Mouse (Mus musculus): ENCODE data around the gene Unkl. TPM values are rescaled to one million over a fixed set of nuclear protein-coding genes. Genes with fewer than 3 reads are reported as not detected.
"Not testable (repeated sequence)": the region's sequence is repeated elsewhere in the genome, so short reads cannot be mapped to it uniquely, and the experiment has no call there.

Unkl gene
- total RNA-seq, 2 experiments from 2014 or later = 8.5 to 10.4 TPM

GRCm38 (mm10) chr17:25219492-25220295, 31.5 kb downstream of the Unkl start:
- DNase-seq = no peak

DNA sequence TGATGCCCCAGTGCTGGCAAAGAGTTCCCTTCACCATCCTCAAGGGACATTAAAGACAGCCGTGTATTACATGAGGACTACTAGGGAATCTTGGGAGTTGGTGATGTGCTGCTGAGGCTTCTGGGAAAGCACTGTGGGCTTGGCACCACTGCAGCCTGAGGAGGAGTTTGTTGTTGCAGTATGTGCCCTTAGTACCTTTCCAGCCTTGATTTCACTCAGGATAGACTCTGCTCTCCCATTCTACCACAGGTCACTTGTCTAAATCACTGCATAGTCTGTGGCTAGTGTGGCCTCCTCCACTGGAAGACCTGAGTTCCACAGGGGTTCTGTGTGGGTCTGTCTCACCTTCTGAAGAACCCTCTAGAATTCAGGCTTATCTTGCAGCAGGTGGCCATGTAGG, 32.5 kb downstream of the Unkl start:
- no peak for DNase-seq

DNA sequence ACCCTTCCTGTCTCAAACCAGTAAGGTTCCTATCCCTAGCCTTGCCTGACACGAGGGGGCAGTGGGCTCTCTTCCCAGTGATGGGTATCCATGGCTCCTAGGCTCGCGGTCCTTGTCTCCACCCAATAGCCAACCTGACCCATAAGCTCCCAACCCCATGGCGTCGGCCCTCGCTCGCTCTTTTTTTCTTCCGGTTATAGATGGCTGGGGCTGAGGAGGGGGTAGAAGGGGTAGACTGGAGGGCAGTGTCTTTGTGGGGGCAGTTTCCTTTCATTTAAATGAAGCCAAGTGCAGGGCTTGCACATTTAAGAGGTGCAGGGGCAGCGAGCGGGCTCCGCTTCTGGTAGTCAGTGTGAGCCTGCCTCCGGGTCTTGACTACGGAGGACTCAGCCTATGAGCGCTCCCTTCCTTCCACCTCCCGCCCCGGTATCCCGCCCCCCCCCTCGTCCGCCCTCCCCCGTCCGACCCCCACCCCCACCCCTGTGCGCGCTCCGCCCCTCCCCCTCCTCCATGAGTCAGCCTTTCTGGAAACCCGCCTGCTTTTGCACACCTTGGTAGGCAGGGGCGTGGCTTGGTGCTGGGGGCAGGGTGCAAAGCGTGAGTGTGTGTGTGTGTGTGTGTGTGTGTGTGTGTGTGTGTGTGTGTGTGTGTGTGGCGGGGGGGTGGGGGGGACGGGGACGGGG, 33.8 kb downstream of the Unkl start:
- peak; percentile 60 for DNase-seq

DNA sequence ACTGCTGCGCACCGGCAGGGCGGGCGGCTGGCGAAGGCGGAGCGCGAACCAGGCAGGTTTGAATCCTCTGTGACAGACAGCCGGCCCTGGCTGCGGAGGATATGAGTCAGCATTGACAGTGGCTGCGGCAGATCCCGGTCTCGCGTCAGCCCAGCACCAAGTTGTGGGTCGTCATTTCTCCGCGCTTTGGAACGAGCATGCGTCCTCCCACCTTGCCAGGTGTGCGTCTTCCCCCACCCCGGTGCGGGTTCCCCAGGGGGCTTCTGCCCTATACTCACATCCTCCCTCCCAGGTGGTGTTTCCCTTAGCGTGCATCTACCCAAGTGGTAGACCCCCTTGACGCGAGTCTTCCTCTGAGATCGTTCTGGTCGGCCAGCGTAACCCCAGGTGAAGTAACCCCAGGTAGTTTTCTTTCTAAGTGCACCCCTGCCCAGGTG, 34.3 kb downstream of the Unkl start:
- not testable (repeated sequence) for DNase-seq

- no peak for DNase-seq
These were observed 34.9 kb downstream of the Unkl start for GRCm38 (mm10) chr17:25222951-25223601.

GRCm38 (mm10) chr17:25224586-25225222, 36.5 kb downstream of the Unkl start:
- DNase-seq = no peak

DNA sequence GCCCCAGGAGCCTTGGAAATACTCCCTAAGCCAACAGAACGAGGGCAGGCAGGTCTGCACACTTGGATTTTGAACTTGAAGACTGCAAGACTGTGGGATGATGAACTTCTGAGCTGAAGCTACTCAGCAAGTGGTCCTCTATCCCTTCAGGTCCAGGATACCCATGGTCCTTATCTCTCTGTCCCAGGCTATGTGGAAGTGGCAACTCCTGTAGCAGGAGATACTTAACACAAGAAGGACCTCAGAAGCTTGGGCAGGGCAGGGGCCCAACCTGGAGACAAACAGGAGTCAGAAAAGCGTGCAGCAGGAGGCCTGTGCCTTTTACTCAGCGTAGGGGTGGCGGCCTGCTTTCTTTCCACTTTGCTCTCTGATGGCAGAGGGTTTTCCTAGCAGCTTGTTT, 37.5 kb downstream of the Unkl start:
- DNase-seq = no peak

DNA sequence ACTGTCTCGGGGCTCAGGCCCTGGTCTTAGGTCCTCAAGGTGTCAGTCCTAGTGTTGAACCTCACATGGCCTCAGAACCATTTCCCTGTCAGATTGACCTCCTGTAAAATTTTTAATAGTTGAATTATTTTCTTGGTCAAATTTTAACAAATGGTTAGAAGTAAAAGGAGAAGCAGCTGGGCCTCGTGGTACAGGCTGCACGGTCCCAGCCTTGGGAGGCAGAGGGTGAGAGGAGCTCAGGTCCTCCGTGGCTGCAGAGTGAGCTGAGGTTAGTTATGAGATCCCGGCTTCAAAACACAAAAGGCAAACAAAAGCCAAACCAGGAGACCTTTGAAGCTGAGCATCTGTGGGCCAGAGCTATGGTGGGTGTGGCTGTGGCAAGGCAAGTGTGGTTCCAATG, 39.8 kb downstream of the Unkl start:
- no peak for DNase-seq

GRCm38 (mm10) chr17:25230014-25230655, 41.9 kb downstream of the Unkl start:
- not testable (repeated sequence) for DNase-seq

GRCm38 (mm10) chr17:25230700-25231099, 42.5 kb downstream of the Unkl start:
- DNase-seq = no peak

- not testable (repeated sequence) for DNase-seq
These were observed 43.4 kb downstream of the Unkl start for GRCm38 (mm10) chr17:25231621-25232020.

- DNase-seq = no peak
These were observed 47.4 kb downstream of the Unkl start for GRCm38 (mm10) chr17:25235635-25236034.

DNA sequence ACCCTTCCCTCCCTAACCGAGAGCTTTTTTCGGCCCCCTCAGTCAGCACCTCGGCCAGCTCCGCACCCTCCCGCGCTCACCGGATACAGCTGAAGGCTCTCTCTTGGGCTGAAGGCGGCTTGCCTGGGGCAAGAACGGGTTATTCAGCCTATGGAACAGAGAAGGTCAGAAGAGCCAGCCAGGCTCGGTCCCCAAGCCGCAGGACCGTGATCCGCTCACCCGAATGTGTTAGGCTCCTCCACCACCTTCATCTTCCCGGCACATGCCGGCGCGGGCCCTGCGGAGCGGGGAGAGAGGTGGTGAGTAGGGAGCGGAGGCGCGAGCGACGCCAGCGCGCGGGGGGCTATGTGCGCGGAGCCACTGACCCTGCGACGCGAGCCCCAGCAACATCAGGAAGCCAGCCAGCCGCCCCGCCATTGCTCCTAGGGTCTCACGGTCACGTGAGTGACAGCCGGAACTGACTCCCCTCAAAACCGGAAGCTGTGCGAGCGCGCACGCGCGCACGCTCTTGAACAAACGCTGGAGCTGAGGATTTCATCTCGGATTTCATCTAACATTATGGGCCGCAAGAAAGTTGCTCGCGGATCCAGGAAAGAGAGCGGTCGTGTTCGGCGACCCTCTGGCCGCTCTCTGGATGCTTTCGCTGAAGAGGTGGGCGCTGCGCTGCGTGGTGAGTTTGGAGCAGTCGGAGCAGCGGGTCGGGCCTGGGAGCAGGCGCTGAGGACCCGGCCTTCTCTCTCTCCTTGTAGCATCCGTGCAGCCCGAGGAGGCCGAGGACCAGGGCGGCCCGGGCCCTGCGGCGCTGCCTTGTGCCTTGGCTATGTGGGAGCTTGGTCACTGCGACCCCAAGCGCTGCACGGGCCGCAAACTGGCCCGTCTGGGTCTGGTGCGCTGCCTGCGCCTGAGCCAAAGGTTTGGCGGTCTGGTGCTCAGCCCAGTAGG, 51.8 kb downstream of the Unkl start, which contains the start of the genes Gnptg and Tsr3:
Gnptg (minus strand) TSS at position 430 of the 942 bp plus-strand sequence.
Tsr3 (plus strand) TSS at position 476 of the 942 bp plus-strand sequence.
- peak; percentile 85 for DNase-seq

- no peak for DNase-seq
These were observed 55.1 kb downstream of the Unkl start for GRCm38 (mm10) chr17:25243131-25243780.

GRCm38 (mm10) chr17:25244239-25244638, 56.0 kb downstream of the Unkl start:
- DNase-seq = no peak

GRCm38 (mm10) chr17:25248033-25248750, 60.0 kb downstream of the Unkl start:
- no peak for DNase-seq

- no peak for DNase-seq
These were observed 62.1 kb downstream of the Unkl start for GRCm38 (mm10) chr17:25250181-25250835.

- no peak for DNase-seq
These were observed 64.4 kb downstream of the Unkl start for GRCm38 (mm10) chr17:25252643-25253042.

DNA sequence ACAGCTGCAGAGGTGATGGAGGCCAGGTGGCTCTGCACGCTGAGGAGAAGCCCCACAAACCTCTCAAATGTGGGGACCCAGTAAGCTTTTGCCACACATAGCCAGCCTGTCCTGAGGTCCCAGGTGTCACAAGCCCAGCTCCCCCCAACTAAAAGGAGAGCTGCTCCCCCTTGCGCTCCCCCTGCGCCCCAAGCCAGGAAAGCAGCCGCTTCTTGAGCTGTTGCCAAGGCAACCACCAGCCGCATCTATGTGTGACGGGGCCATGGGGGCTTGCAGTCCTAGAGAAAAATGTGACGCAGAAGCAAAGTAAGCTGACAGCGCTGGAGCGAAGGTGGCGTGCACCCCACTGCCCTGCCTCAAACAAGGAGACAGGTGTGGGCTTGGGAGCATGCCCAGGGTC, 65.6 kb downstream of the Unkl start:
- no peak for DNase-seq
